Comparison of ENCODE assay signal across 18 mouse cellular contexts in the genomic region with DNA sequence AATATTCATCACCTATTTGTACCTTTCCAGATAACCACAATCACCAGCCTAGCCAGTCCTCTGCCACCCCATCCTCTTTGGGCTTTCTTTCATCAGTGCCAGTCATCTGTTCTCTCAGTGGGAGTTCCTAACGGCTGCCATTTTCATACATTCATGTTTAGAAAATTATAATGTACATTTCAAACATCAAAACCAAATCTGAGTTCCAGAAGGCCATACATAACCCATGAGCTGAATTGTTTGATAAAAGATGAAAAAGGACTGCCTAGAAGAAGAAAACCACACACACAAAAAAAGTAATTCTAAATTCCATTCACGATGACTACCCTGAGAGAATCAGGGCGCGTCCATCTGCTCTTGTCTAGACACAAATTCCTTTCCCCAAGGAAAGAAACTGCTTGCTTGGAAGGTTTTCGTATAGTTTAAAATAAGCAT.
DNase-seq lines count a peak whose midpoint lies in the region; ATAC-seq and TF ChIP-seq lines count a peak whose summit lies in the region.
"Had no signal": no experiment of that assay in that cellular context is flagged by ENCODE, and none has a peak within 500 bp of the region (broad histone marks: within the 10 kb centered on the region; RNA-seq: fewer than 3 reads in every experiment).

No protein-coding gene starts in this region.

- H3K27me3 ChIP-seq in hindbrain, postnatal 0 days (ENCODE audit: insufficient read depth, low read length) = no peaks in the 10 kb centered on the region
- H3K27me3 ChIP-seq in hindbrain, embryonic 14.5 days (ENCODE audit: control insufficient read depth, insufficient read depth, low read length) = no peaks in the 10 kb centered on the region
- H3K27me3 ChIP-seq: heart, embryonic 13.5 days; intestine, embryonic 15.5 days; limb, embryonic 15.5 days; neural tube, embryonic 15.5 days had no signal

- peak; percentile 1 for DNase-seq in hindbrain, postnatal 0 days (ENCODE audit: low spot score)
- no peak for DNase-seq in hindbrain, embryonic 14.5 days (ENCODE audit: low spot score)
- DNase-seq in right cerebral cortex, adult 18-20 months = peak; percentile 29
- no peak for DNase-seq in right cerebral cortex, postnatal 25 days
- peak; percentile 69 to 72 for DNase-seq in cerebellum, postnatal 10 days
- DNase-seq in telencephalon, adult 2 months (ENCODE audit: low read depth, low spot score) = peak; percentile 69
- no peak for DNase-seq in thymus, postnatal 25 days
- no peak for DNase-seq in gastrocnemius, postnatal 10 days
- DNase-seq: gastrocnemius, postnatal 25 days; lung, adult 2 months; thymus, postnatal 14 days had no signal

- no peaks in the 10 kb centered on the region for H3K9me3 ChIP-seq in hindbrain, postnatal 0 days (ENCODE audit: low read length)
- H3K9me3 ChIP-seq in hindbrain, embryonic 14.5 days (ENCODE audit: control insufficient read depth, low read length) = no peaks in the 10 kb centered on the region
- H3K9me3 ChIP-seq: heart, embryonic 13.5 days; hindbrain, embryonic 10.5 days; intestine, embryonic 15.5 days; limb, embryonic 15.5 days; neural tube, embryonic 15.5 days had no signal

- H3K4me2 ChIP-seq in hindbrain, postnatal 0 days (ENCODE audit: low read depth, low read length) = no peak overlapping the region
- no peak overlapping the region for H3K4me2 ChIP-seq in hindbrain, embryonic 14.5 days (replicated peaks)
- H3K4me2 ChIP-seq: heart, embryonic 13.5 days; intestine, embryonic 15.5 days; limb, embryonic 15.5 days; neural tube, embryonic 15.5 days had no signal

- WGBS in hindbrain, postnatal 0 days = 64% methylated on average over 5 of the region's 5 CpGs
- 70% methylated on average over 5 of the region's 5 CpGs for WGBS in hindbrain, embryonic 14.5 days

- H3K27ac ChIP-seq in hindbrain, postnatal 0 days = no peak overlapping the region
- no peak overlapping the region for H3K27ac ChIP-seq in hindbrain, embryonic 14.5 days
- H3K27ac ChIP-seq: heart, embryonic 13.5 days; hindbrain, embryonic 10.5 days; intestine, embryonic 15.5 days; kidney, postnatal 0 days; limb, embryonic 15.5 days; neural tube, embryonic 15.5 days had no signal

- H3K4me3 ChIP-seq in hindbrain, postnatal 0 days (ENCODE audit: low read length) = no peak overlapping the region
- H3K4me3 ChIP-seq in hindbrain, embryonic 14.5 days (replicated peaks; ENCODE audit: low read length) = no peak overlapping the region
- H3K4me3 ChIP-seq: heart, embryonic 13.5 days; hindbrain, embryonic 10.5 days; intestine, embryonic 15.5 days; limb, embryonic 15.5 days; neural tube, embryonic 15.5 days had no signal

- ATAC-seq in hindbrain, postnatal 0 days = no peak
- no peak for ATAC-seq in hindbrain, embryonic 14.5 days (ENCODE audit: low FRiP score)
- ATAC-seq: CD4-positive, CD25-positive, alpha-beta regulatory T cell, adult 4 months; intestine, embryonic 15.5 days had no signal

- no peak overlapping the region for H3K9ac ChIP-seq in hindbrain, postnatal 0 days (replicated peaks; ENCODE audit: low read length)
- no peak overlapping the region for H3K9ac ChIP-seq in hindbrain, embryonic 14.5 days
- H3K9ac ChIP-seq: heart, embryonic 13.5 days; intestine, embryonic 15.5 days; limb, embryonic 15.5 days; neural tube, embryonic 15.5 days had no signal

- no peaks in the 10 kb centered on the region for H3K4me1 ChIP-seq in hindbrain, postnatal 0 days (ENCODE audit: insufficient read depth, low read length)
- no peaks in the 10 kb centered on the region for H3K4me1 ChIP-seq in hindbrain, embryonic 14.5 days (replicated peaks; ENCODE audit: control insufficient read depth, insufficient read depth, low read length)
- H3K4me1 ChIP-seq: heart, embryonic 13.5 days; hindbrain, embryonic 10.5 days; intestine, embryonic 15.5 days; limb, embryonic 15.5 days; neural tube, embryonic 15.5 days had no signal

- no peak for TF ChIP-seq CTCF in hindbrain, postnatal 0 days (IDR thresholded peaks at IDR 0.05; ENCODE audit: low read depth)

- no peaks in the 10 kb centered on the region for H3K36me3 ChIP-seq in hindbrain, postnatal 0 days (ENCODE audit: insufficient read depth, low read length)
- H3K36me3 ChIP-seq in hindbrain, embryonic 14.5 days (replicated peaks; ENCODE audit: control insufficient read depth, insufficient read depth) = no peaks in the 10 kb centered on the region
- H3K36me3 ChIP-seq: heart, embryonic 13.5 days; hindbrain, embryonic 10.5 days; intestine, embryonic 15.5 days; limb, embryonic 15.5 days; neural tube, embryonic 15.5 days had no signal

Comparison
In these comparisons a context has a peak if more than half of its experiments do, and no peak if none do; other contexts are left out.
1. DNase-seq: peak in hindbrain, postnatal 0 days (single experiment), right cerebral cortex, adult 18-20 months (single experiment), cerebellum, postnatal 10 days (2 of 2) and telencephalon, adult 2 months (single experiment); none in hindbrain, embryonic 14.5 days (single experiment), right cerebral cortex, postnatal 25 days (single experiment), thymus, postnatal 25 days (single experiment) and gastrocnemius, postnatal 10 days (single experiment).